ENCODE assay signal across 16 mouse cellular contexts in the genomic region with DNA sequence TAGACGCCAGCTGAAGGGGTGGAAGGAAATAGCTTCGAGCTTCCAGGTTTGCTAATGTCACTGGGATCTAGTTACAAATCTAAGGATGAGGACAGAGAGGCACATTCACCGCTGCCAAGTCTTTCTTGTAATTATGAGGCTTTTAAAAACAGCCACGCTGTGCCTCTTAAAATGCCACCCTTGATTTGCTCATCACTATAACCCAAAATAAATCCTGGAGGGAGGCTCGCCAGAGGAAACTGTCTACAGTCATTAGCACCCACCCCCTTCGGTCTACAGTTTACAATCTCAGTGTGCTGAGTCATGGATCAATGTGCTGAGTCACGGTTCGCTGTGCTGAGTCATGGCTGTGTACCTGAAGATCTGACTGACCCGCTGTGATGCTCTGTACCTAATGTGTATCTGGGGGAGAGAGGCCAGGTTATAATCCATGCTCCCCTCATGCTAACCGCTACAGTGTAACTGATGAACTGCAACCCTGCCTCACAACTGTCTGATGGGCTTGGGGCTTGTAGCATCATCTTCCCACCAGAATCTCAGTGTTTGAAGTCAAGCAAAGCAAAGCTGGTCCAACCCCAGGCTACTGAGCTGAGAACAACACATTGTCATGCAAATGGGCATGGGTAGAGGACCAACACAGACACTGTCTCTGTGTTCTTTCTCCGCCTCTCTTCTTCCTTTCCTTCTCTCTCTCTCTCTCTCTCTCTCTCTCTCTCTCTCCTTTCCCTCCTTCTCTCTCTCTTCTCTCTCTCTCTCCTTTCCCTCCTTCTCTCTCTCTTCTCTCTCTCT.
DNase-seq lines count a peak whose midpoint lies in the region; ATAC-seq and TF ChIP-seq lines count a peak whose summit lies in the region.
"Had no signal": no experiment of that assay in that cellular context is flagged by ENCODE, and none has a peak within 500 bp of the region (broad histone marks: within the 10 kb centered on the region; RNA-seq: fewer than 3 reads in every experiment).

No protein-coding gene starts in this region.

- peaks cover 6% of the 10 kb centered on the region; the same call in 1 of the 2 replicates for H3K4me1 ChIP-seq in forebrain, postnatal 0 days (ENCODE audit: insufficient read depth)
- peaks cover 10% of the 10 kb centered on the region for H3K4me1 ChIP-seq in forebrain, embryonic 10.5 days
- no peaks in the 10 kb centered on the region for H3K4me1 ChIP-seq in intestine, postnatal 0 days (replicated peaks; ENCODE audit: control insufficient read depth, insufficient read depth, low read length)
- H3K4me1 ChIP-seq: liver, embryonic 15.5 days; megakaryocyte, embryonic 14.5 days had no signal

- H3K4me3 ChIP-seq in forebrain, postnatal 0 days (ENCODE audit: low read depth, low read length) = no peak overlapping the region
- H3K4me3 ChIP-seq in forebrain, embryonic 10.5 days = no peak overlapping the region
- no peak overlapping the region for H3K4me3 ChIP-seq in intestine, postnatal 0 days (ENCODE audit: low read depth, low read length)
- H3K4me3 ChIP-seq: hindbrain, embryonic 13.5 days; liver, embryonic 15.5 days; megakaryocyte, embryonic 14.5 days; neural tube, embryonic 13.5 days had no signal

- H3K27ac ChIP-seq in forebrain, postnatal 0 days (ENCODE audit: low read depth, low read length) = no peak overlapping the region
- no peak overlapping the region for H3K27ac ChIP-seq in forebrain, embryonic 10.5 days
- no peak overlapping the region for H3K27ac ChIP-seq in intestine, postnatal 0 days (ENCODE audit: low read depth, low read length)
- H3K27ac ChIP-seq: liver, embryonic 15.5 days; neural tube, embryonic 13.5 days had no signal

- H3K4me2 ChIP-seq in forebrain, postnatal 0 days (ENCODE audit: low read depth) = no peak overlapping the region
- no peak overlapping the region for H3K4me2 ChIP-seq in intestine, postnatal 0 days (replicated peaks; ENCODE audit: low read depth)
- H3K4me2 ChIP-seq: hindbrain, embryonic 13.5 days; liver, embryonic 15.5 days; neural tube, embryonic 13.5 days had no signal

- H3K9ac ChIP-seq in forebrain, postnatal 0 days = no peak overlapping the region
- H3K9ac ChIP-seq in intestine, postnatal 0 days (ENCODE audit: low read depth, low read length) = no peak overlapping the region
- H3K9ac ChIP-seq: hindbrain, embryonic 13.5 days; liver, embryonic 15.5 days; neural tube, embryonic 13.5 days had no signal

- H3K9me3 ChIP-seq in forebrain, postnatal 0 days (ENCODE audit: low read length) = no peaks in the 10 kb centered on the region
- H3K9me3 ChIP-seq in forebrain, embryonic 10.5 days = no peaks in the 10 kb centered on the region
- H3K9me3 ChIP-seq in intestine, postnatal 0 days (ENCODE audit: control insufficient read depth) = no peaks in the 10 kb centered on the region
- H3K9me3 ChIP-seq: hindbrain, embryonic 13.5 days; liver, embryonic 15.5 days; neural tube, embryonic 13.5 days had no signal

- DNase-seq in forebrain, postnatal 0 days = peak; percentile 45
- no peak for DNase-seq in forebrain, embryonic 10.5 days (ENCODE audit: extremely low spot score, low spot score)
- DNase-seq in Muller cell, postnatal 12 days (ENCODE audit: inconsistent ontology term) = peak; percentile 32
- DNase-seq in layer of hippocampus, adult 18-20 months (ENCODE audit: low spot score in 2 of 2) = peak; percentile 60 to 70
- peak; percentile 84 to 85 for DNase-seq in right cerebral cortex, adult 2 months (ENCODE audit: low spot score in 2 of 2)
- DNase-seq in kidney, postnatal 10 days = no peak
- no peak for DNase-seq in kidney, adult 8-10 months
- DNase-seq: adrenal gland, postnatal 25 days; cerebellum, adult 8-10 months; gastrocnemius, postnatal 36 days; kidney, postnatal 25 days had no signal

- TF ChIP-seq CTCF in forebrain, postnatal 0 days (IDR thresholded peaks at IDR 0.05; ENCODE audit: low read depth) = no peak
- TF ChIP-seq CTCF in intestine, postnatal 0 days (IDR thresholded peaks at IDR 0.05; ENCODE audit: low read depth) = no peak

- peak; percentile 25; the same call in 1 of the 2 replicates for ATAC-seq in forebrain, postnatal 0 days
- no peak for ATAC-seq in intestine, postnatal 0 days

- 55% methylated on average over 11 of the region's 11 CpGs for WGBS in forebrain, postnatal 0 days
- 83% methylated on average over 11 of the region's 11 CpGs for WGBS in forebrain, embryonic 10.5 days
- WGBS in intestine, postnatal 0 days = 70% methylated on average over 11 of the region's 11 CpGs

- no peaks in the 10 kb centered on the region for H3K27me3 ChIP-seq in forebrain, postnatal 0 days (ENCODE audit: insufficient read depth, low read length)
- H3K27me3 ChIP-seq in forebrain, embryonic 10.5 days (ENCODE audit: poor library complexity, severe bottlenecking) = no peaks in the 10 kb centered on the region
- H3K27me3 ChIP-seq in intestine, postnatal 0 days (replicated peaks; ENCODE audit: control insufficient read depth, insufficient read depth, low read length) = no peaks in the 10 kb centered on the region
- H3K27me3 ChIP-seq: hindbrain, embryonic 13.5 days; liver, embryonic 15.5 days; megakaryocyte, embryonic 14.5 days; neural tube, embryonic 13.5 days had no signal

- no peaks in the 10 kb centered on the region for H3K36me3 ChIP-seq in forebrain, postnatal 0 days (ENCODE audit: insufficient read depth)
- no peaks in the 10 kb centered on the region for H3K36me3 ChIP-seq in forebrain, embryonic 10.5 days (replicated peaks)
- H3K36me3 ChIP-seq in intestine, postnatal 0 days (ENCODE audit: control insufficient read depth, insufficient read depth) = no peaks in the 10 kb centered on the region
- H3K36me3 ChIP-seq: hindbrain, embryonic 13.5 days; liver, embryonic 15.5 days; neural tube, embryonic 13.5 days had no signal

Comparison
In these comparisons a context has a peak if more than half of its experiments do, and no peak if none do; other contexts are left out.
1. DNase-seq: peak in forebrain, postnatal 0 days (single experiment), Muller cell, postnatal 12 days (single experiment), layer of hippocampus, adult 18-20 months (2 of 2) and right cerebral cortex, adult 2 months (2 of 2); none in forebrain, embryonic 10.5 days (single experiment), kidney, postnatal 10 days (single experiment) and kidney, adult 8-10 months (0 of 2).